Mouse (Mus musculus) ES-E14 (cell line): ENCODE data around the gene Mdm2.

ENCODE experiments used
- CHD2 ChIP-seq: IDR thresholded peaks from 2 replicates; pipeline ENCODE4 v1.6.1; 2014; ENCODE audit warnings: mild to moderate bottlenecking, low read depth, low read length, inconsistent platforms
- HCFC1 ChIP-seq: IDR thresholded peaks from 2 replicates; pipeline ENCODE4 v1.6.1; 2012; ENCODE audit warnings: low read length, inconsistent platforms, borderline replicate concordance; ENCODE audit not compliant: insufficient read depth
- ZNF384 ChIP-seq: IDR thresholded peaks from 2 replicates; pipeline ENCODE4 v1.6.1; 2012; ENCODE audit warnings: low read depth, low read length, inconsistent platforms

DNA sequence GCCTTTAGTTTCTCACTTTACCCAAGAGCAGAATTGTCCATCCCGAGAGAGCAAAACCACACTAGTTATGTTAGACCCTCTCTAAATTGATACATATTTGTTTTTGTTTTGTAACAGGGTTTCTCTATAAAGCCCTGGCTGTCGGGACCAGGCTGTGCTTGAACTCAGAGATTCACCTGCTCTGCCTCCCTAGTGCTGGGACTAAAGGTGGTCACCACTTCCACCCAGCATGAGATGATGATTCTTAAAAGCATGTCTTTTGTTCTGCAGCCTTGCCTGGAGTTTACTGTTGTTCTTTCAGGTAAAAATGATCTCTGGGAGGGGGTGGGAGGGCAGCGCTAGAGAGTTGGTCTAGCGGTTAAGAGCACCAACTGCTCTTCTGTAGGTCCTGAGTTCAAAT, 15.8 kb upstream of the Mdm2 start:
- TF ChIP-seq ZNF384, result no peak
- TF ChIP-seq HCFC1, result no peak
- TF ChIP-seq CHD2, result no peak
